Mouse (Mus musculus): ENCODE data around the gene Agpat3.

Gene Agpat3

DNA sequence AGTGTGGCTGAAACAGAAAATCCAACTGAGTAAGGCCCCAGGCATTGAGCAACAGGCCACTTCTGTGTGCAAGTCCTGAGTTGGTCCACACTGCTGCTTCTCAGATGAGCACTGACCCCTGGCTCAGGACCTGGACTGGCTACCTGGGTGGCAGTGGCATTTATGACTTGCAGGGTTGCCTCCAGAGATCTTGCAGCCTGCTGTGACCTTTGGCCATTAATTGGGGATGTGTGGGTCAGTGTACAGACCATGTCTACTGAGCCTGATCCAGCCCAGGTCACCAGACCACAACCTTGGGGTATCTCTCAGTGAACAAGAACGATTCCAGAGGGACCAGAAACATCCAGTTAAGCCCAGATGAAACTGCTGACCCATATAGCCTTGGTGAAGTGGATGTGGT is 58.7 kb downstream of the Agpat3 start:
- DNase-seq: no peak

DNA sequence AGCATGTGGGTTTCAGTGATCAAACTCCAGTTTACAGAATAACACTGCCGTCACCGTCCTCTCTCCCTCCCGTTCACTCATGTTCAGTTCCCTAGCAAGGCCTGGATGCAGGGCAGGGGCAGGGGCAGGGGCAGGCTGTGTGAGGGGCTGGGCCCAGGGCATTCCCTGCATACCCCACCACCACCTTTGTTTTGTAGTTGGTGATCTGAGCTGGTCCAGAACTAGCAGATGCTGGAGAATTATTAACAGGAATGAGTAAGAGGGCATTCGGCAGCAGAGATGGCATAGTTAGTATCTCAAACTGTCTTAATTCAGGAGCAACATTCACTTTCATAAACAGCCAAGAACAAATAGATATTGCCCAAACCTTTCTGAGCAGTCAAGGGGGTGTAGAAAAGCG is 59.9 kb downstream of the Agpat3 start:
- no peak for DNase-seq

GRCm38 (mm10) chr10:78290730-78291535 is 61.4 kb downstream of the Agpat3 start:
- no peak for DNase-seq

- DNase-seq: peak; percentile 78
These were observed 63.4 kb downstream of the Agpat3 start for GRCm38 (mm10) chr10:78288896-78289295.

GRCm38 (mm10) chr10:78288135-78288534 is 64.2 kb downstream of the Agpat3 start:
- DNase-seq: no peak

GRCm38 (mm10) chr10:78287465-78288132 is 64.7 kb downstream of the Agpat3 start:
- DNase-seq: no peak

DNA sequence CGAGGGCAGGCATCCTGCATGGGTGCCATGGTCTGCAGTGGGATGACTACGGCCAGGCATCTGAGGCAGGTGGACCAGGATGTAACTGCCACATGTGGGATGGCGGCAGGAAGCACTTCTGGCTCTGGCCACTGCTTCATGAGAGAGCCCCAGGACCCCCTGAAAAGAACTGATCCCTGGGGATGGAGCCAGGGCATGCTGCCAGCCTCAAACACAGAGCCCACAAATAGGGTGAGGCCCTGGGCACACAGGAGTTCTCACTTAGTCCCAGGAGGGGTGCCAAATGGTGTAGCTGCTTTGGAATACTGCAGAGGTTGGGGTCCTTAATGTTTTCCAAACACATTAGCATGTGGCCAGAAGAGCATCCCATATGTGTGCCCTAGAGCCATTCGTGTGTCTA is 66.3 kb downstream of the Agpat3 start:
- DNase-seq: no peak

DNA sequence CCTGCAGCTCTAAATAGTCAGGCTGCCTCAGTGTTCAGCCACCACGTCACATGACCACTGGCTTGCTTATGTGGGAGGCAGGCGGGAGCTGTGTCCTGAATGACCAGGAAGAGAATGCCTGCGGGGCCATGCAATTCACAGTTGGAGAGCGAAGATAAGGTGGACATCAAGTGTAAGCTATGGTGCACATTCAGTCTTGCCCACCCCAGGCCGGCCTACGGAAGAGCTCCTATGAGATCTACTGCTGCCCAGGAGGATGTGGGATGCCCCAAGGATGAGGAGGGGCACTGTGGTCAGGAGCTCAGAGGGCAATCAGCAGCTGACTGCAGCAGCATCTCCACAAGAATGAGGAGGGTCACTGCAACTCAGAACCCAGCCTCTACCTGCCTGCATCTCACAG is 66.9 kb downstream of the Agpat3 start:
- no peak for DNase-seq

DNA sequence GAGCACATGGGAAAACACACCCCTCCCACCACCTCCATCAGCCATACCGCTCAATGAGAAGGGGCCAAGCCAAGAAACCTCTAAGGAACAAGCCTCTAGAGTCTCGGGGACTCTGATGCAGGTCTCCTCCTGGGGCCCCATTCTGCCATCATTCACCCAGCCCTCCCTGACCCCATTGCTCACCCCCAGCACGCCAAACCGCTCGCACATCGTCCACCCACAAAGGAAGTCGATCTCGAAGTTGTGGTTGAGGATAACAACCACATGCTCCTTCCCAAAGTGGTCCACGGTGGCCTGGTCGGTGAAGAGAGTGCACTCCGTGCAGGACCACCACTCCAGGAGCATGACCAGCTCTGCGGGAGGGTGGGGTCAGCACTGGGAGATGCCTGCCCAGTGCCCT is 67.5 kb downstream of the Agpat3 start:
- DNase-seq: no peak

GRCm38 (mm10) chr10:78282411-78282810 is 69.9 kb downstream of the Agpat3 start:
- DNase-seq: no peak

DNA sequence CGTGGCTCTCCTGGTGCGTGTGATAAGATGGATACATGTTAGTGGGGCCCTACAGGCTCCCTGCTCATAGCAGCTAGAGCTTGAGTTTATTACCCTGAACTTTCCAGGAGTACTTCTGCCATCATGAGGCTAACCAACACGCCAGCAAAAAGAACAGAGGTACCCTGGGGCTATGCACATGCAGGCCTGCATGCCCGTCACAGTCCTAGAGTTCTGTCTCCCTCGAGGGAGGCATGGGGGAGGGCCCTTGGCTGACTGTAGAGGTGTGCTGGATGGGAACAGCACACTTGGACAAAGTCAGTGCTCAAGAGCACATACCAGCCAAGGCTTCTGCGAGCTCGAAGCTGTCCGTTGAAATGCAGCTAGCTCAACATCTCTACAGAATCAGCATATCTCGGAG is 71.8 kb downstream of the Agpat3 start:
- no peak for DNase-seq

DNA sequence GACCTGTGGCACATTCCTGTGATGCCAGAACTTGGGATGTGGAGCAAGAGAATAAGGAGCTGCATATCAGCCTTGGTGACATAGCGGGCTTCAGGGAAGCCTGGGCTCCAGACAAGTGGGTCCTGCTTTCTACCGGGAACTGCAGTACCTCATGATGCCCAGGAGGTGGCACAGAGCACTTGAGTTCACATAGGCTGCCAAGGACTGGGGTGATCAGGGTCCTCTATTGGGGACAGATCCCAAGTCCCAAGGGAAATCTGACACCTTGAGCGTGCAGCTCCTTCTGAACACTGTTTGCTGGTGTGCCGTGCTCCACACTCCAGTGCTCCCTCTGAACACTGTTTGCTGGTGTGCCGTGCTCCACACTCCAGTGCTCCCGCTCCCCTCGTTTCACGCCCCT is 73.1 kb downstream of the Agpat3 start:
- DNase-seq: peak; percentile 75

GRCm38 (mm10) chr10:78277835-78278234 is 74.5 kb downstream of the Agpat3 start:
- DNase-seq: no peak

GRCm38 (mm10) chr10:78276242-78276641 is 76.0 kb downstream of the Agpat3 start:
- DNase-seq: no peak

- no peak for DNase-seq
These were observed 79.4 kb downstream of the Agpat3 start for GRCm38 (mm10) chr10:78272932-78273331.

DNA sequence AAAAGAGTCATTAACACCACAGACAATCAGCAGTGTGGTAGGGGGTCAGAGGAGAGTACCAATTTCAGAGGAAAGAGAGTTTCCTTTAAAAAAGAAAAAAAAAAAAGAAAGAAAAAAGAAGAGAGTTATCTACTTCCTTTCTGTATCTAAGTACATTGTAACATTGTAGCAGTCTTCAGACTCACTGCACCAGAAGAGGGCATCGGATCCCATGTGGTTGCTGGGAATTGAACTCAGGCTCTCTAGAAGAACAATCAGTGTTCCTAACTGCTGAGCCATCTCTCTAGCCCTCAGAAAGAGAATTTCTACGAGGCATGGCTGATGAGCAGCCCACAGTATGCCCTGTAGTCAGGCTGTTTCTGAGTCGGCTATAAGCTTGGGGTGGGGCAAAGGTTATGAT is 86.4 kb downstream of the Agpat3 start:
- no peak for DNase-seq

GRCm38 (mm10) chr10:78264735-78265134 is 87.6 kb downstream of the Agpat3 start:
- DNase-seq: no peak

GRCm38 (mm10) chr10:78260916-78261650 is 91.2 kb downstream of the Agpat3 start:
- DNase-seq: peak; percentile 55

DNA sequence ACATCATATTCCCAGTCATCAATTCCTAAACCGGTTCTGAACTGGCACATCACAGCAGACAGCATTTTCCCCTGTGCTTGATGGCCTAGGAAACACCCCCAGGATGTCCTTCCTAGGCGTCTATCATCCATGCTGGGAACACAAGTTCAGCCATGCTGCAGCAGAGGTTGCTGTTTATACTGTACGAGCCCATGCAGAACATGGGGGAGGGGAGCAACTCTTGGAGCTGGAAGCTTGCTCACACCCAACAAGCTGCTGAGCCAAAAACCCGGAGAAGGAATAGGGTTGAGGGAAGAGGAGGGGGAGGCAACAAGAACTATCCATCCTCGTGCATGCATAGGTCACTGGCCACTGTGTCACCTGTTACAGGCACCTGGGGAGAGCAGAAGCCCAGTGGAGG is 92.0 kb downstream of the Agpat3 start:
- no peak for DNase-seq

GRCm38 (mm10) chr10:78259702-78260101 is 92.6 kb downstream of the Agpat3 start:
- DNase-seq: no peak

GRCm38 (mm10) chr10:78259230-78259629 is 93.1 kb downstream of the Agpat3 start:
- DNase-seq: no peak

- no peak for DNase-seq
These were observed 94.1 kb downstream of the Agpat3 start for GRCm38 (mm10) chr10:78258142-78258675.

GRCm38 (mm10) chr10:78255646-78256059 is 96.6 kb downstream of the Agpat3 start:
- DNase-seq: no peak

GRCm38 (mm10) chr10:78247206-78247605 is 105.1 kb downstream of the Agpat3 start:
- no peak for DNase-seq
